Mouse (Mus musculus) stomach, postnatal 0 days (tissue): ENCODE results near the gene Tekt3. TPM values are rescaled to one million over a fixed set of nuclear protein-coding genes. Genes with fewer than 3 reads are reported as not detected.
A peak's percentile ranks its signal among the peaks of the same experiment; 100 is the strongest.

Experiments
- ATAC-seq: fragments of 200-750 bp; cut with Nextera tagmentation; 2 replicates; pipeline ENCODE4 v1.8.0; 2017; ENCODE audit not compliant: low FRiP score, low TSS enrichment
- DNase-seq: peaks from one replicate; pipeline ENCODE4 v3.0.0-alpha.2; 2016; ENCODE audit warnings: low spot score
- H3K27ac ChIP-seq: fragments of 300-500 bp; sonication (generic); replicated peaks from 2 replicates; pipeline ENCODE4 v1.5.1; 2014; ENCODE audit warnings: mild to moderate bottlenecking, control low read depth
- H3K27me3 ChIP-seq: fragments of 300-500 bp; sonication (generic); 2 replicates; pipeline ENCODE4 v1.6.1; 2014; ENCODE audit warnings: low read length; ENCODE audit not compliant: control insufficient read depth, insufficient read depth
- H3K36me3 ChIP-seq: fragments of 300-500 bp; sonication (generic); 2 replicates; pipeline ENCODE4 v1.6.1; 2014; ENCODE audit warnings: low read length, mixed read lengths; ENCODE audit not compliant: control insufficient read depth, insufficient read depth
- H3K4me1 ChIP-seq: fragments of 300-500 bp; sonication (generic); replicated peaks from 2 replicates; pipeline ENCODE4 v1.6.1; 2014; ENCODE audit warnings: antibody characterized with exemption; ENCODE audit not compliant: control insufficient read depth, insufficient read depth
- H3K4me2 ChIP-seq: fragments of 300-500 bp; sonication (generic); replicated peaks from 2 replicates; pipeline ENCODE4 v1.6.1; 2014; ENCODE audit warnings: low read depth, mild to moderate bottlenecking, control low read depth, moderate library complexity
- H3K4me3 ChIP-seq: fragments of 300-500 bp; sonication (generic); 2 replicates; pipeline ENCODE4 v1.5.1; 2014; ENCODE audit warnings: low read depth, low read length, control low read depth
- H3K9ac ChIP-seq: fragments of 300-500 bp; sonication (generic); 2 replicates; pipeline ENCODE4 v1.6.1; 2014; ENCODE audit warnings: mild to moderate bottlenecking, low read length, control low read depth, mixed read lengths
- H3K9me3 ChIP-seq: fragments of 300-500 bp; sonication (generic); 2 replicates; pipeline ENCODE4 v1.6.1; 2016; ENCODE audit warnings: low read length; ENCODE audit not compliant: control insufficient read depth
- CTCF ChIP-seq: IDR thresholded peaks from 2 replicates; pipeline ENCODE4 v1.5.1; 2016; ENCODE audit warnings: antibody characterized with exemption, low read depth, mild to moderate bottlenecking, moderate library complexity
- EP300 ChIP-seq: optimal IDR thresholded peaks from 2 replicates; pipeline ENCODE3; 2016; ENCODE audit warnings: antibody characterized with exemption
- WGBS: fragments of 180-500 bp; shearing (Covaris S2); extraction: QIAGEN DNeasy Blood & Tissue Kit; methylation state at CpG from one replicate; pipeline ENCODE4 v1.1.7; 2014; 5-methylcytosine and 5-hydroxymethylcytosine counted together
- polyA plus RNA-seq: library from polyadenylated mRNA; unstranded; fragments of >200 nt; fragmentation: Nextera tagmentation; extraction: Ambion mirVana; gene quantifications from 2 replicates; pipeline ENCODE4 v1.2.1, GENCODE M21; 2015

Tekt3 gene
- polyA plus RNA-seq, 1 experiment from 2014 or later, result not detected

DNA sequence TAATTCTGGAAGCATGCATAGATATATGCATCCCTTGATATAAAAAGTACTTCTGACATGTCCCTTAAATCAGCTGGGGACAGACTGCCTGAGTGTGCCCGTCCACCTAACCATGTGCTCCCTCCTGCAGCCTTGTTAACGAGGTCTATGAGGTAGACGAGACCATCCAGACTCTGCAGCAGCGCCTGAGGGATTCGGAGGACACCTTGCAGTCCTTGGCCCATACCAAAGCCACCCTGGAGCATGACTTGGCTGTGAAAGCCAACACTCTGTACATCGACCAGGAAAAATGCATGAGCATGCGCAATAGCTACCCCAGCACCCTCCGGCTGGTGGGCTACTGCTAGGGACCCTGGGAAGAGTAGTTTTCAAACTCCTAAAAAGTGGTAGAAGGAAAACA, 33.0 kb downstream of the Tekt3 start:
- Histone ChIP-seq H3K4me1 (no peaks in the 10 kb centered on the region), H3K36me3 (no peaks in the 10 kb centered on the region), H3K27me3 (no peaks in the 10 kb centered on the region), H3K9me3 (no peaks in the 10 kb centered on the region), H3K9ac (no peak overlapping the region), H3K4me2 (no peak overlapping the region), H3K27ac (no peak overlapping the region), H3K4me3 (no peak overlapping the region)
- TF ChIP-seq CTCF (no peak), EP300 (no peak)
- no peak for ATAC-seq
- 94% methylated on average over 8 of the region's 8 CpGs for WGBS
- no peak for DNase-seq

DNA sequence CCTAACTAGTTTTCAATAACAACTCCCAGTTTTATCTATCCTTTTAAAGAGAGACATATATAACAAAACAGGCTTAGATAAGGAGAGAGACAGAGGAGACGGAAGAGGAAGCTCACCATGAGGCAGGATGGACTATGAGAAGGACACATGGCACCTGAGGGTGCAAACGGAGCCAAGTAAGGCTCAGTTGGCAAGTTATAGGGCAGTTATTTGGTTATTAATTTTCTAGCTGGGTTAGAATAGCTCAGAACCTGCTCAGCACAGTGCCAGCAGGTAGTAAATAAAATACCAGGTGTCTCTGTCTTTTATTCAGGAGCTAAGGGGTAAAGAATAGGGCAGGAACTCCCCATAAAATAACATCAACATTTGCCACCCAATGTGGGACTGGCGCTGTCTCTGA, 36.6 kb downstream of the Tekt3 start:
- Histone ChIP-seq H3K9ac (no peak overlapping the region), H3K27me3 (no peaks in the 10 kb centered on the region), H3K36me3 (no peaks in the 10 kb centered on the region), H3K4me3 (no peak overlapping the region), H3K27ac (no peak overlapping the region), H3K4me1 (no peaks in the 10 kb centered on the region), H3K9me3 (no peaks in the 10 kb centered on the region), H3K4me2 (no peak overlapping the region)
- no peak for ATAC-seq
- no peak for TF ChIP-seq CTCF
- DNase-seq, result no peak
- WGBS, result 77% methylated on average over 3 of the region's 3 CpGs

DNA sequence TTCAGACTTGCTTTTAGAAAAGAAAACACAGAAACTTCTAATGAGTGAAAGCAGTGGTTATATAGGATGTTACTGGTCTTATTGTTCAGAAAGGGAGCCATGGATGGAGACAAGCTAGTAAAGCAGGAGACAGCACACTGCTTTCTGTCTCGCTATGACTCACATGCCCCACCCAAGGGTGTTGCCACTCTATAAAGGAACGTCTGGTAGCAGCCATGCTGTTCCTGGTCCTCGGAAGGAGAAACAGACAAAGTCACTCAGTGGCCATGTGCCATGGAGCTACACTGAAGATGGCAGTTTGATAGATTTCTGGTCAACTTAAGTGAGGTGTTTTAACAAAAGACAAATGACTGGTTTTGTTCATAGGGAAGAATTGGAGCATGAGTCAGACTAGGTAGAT, 37.9 kb downstream of the Tekt3 start:
- Histone ChIP-seq H3K9ac (no peak overlapping the region), H3K4me3 (no peak overlapping the region), H3K9me3 (no peaks in the 10 kb centered on the region), H3K36me3 (no peaks in the 10 kb centered on the region), H3K4me1 (no peaks in the 10 kb centered on the region), H3K4me2 (no peak overlapping the region), H3K27ac (no peak overlapping the region), H3K27me3 (no peaks in the 10 kb centered on the region)
- no peak for TF ChIP-seq CTCF
- no peak for TF ChIP-seq EP300
- ATAC-seq (no peak), DNase-seq (peak; percentile 21)
- WGBS, result 46% methylated on average over 3 of the region's 3 CpGs

DNA sequence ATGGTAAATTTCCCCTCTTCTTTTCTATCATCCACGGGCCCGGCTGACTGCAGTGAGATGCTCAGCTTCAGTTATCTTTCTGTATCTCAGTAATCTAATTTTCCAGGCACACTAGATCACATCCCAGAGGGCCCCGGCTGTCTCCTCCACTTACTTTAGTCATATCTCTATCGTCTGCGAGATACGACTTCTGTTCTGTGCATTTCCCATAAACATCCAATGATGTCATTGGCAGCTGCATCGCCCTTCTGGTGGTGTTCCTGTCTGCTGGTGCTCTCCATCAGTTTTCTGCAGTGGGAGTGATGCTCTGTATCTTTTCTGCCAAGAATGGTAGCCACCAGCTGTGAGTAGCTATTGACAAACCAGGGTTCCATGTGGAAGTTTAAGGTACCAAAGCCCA, 41.8 kb downstream of the Tekt3 start:
- Histone ChIP-seq H3K27me3 (no peaks in the 10 kb centered on the region), H3K4me2 (no peak overlapping the region), H3K9ac (no peak overlapping the region), H3K4me3 (no peak overlapping the region), H3K9me3 (no peaks in the 10 kb centered on the region), H3K36me3 (no peaks in the 10 kb centered on the region), H3K27ac (no peak overlapping the region), H3K4me1 (no peaks in the 10 kb centered on the region)
- TF ChIP-seq CTCF (no peak), EP300 (no peak)
- DNase-seq, result no peak
- 71% methylated on average over 7 of the region's 7 CpGs for WGBS
- ATAC-seq, result no peak

DNA sequence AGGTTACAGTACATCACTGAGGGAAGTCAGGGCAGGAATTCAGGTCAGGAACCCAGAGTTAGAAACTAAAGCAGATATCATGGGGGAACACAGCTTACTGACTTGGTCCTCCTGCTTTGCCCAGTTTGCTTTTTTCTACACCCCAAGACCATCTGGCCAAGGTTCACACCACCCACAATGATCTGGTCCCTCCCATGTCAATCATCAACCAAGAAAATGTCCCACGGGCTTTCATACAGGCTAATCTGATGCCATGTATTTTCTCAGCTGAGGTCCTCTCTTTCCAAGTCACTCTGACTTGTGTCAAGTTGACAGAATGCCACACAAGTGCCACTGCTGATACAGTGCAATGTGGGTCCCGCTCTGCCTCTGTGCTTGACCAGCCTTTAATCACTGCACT, 42.6 kb downstream of the Tekt3 start:
- ATAC-seq (no peak), DNase-seq (no peak)
- no peak for TF ChIP-seq EP300
- TF ChIP-seq CTCF, result no peak
- Histone ChIP-seq H3K9ac (no peak overlapping the region), H3K27me3 (no peaks in the 10 kb centered on the region), H3K27ac (no peak overlapping the region), H3K36me3 (no peaks in the 10 kb centered on the region), H3K4me2 (no peak overlapping the region), H3K9me3 (no peaks in the 10 kb centered on the region), H3K4me3 (no peak overlapping the region), H3K4me1 (no peaks in the 10 kb centered on the region)
- 86% methylated on average over 2 of the region's 2 CpGs for WGBS

DNA sequence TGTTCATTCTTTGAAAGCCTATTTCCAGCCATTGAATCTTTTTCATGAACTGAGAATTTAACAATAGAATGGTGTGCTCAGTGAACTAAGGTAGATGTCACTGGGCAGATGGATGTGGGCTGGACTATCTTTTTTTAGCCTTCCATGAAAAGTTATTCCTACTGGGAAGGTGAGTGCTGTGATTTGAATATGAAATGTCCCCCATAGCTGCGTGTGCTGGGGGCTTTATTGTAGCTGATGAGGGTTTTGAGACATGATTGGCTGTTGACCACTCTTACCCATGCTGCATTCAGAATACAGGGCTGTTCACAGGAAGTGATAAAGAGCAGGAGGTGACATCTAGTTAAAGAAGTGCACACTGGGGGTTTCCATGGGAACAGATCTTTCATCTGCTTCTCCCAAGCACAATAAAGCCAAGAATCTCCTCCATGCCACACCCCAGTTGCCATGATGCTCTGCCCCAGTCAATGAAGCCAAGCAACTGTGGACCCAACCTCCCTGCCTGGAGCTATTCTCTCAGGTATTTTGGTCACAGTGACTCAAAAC, 47.8 kb downstream of the Tekt3 start:
- no peak for DNase-seq
- Histone ChIP-seq H3K9ac (no peak overlapping the region), H3K9me3 (no peaks in the 10 kb centered on the region), H3K36me3 (no peaks in the 10 kb centered on the region), H3K4me1 (no peaks in the 10 kb centered on the region), H3K4me2 (no peak overlapping the region), H3K27me3 (no peaks in the 10 kb centered on the region), H3K4me3 (no peak overlapping the region), H3K27ac (no peak overlapping the region)
- TF ChIP-seq CTCF (no peak), EP300 (no peak)
- WGBS, result 69% methylated on average over 1 of the region's 1 CpGs
- ATAC-seq, result no peak
